Mouse (Mus musculus): ENCODE results near the gene Syngr1. TPM values are rescaled to one million over a fixed set of nuclear protein-coding genes. Genes with fewer than 3 reads are reported as not detected.

The Syngr1 gene
- polyA plus RNA-seq, 1 experiment from 2014 or later, result 11.2 TPM

- H3K36me3 ChIP-seq, result peaks cover 53% of the 10 kb centered on the region
- H3K27me3 ChIP-seq, result no peaks in the 10 kb centered on the region
- peak overlapping the region; percentile 91 for H3K27ac ChIP-seq
- H3K9ac ChIP-seq, result peak overlapping the region; percentile 79
- H3K9me3 ChIP-seq (replicated peaks), result no peaks in the 10 kb centered on the region
- peak overlapping the region; percentile 81 for H3K4me2 ChIP-seq
- H3K4me3 ChIP-seq (replicated peaks), result peak overlapping the region; percentile 68
- WGBS, result 8% methylated on average over 11 of the region's 11 CpGs
- peaks cover 34% of the 10 kb centered on the region for H3K4me1 ChIP-seq
- ATAC-seq (replicated peaks; ENCODE audit: low FRiP score), result no peak
These were observed 9.2 kb upstream of the Syngr1 start for GRCm38 (mm10) chr15:80081801-80082546.

GRCm38 (mm10) chr15:80082661-80083275, 8.4 kb upstream of the Syngr1 start:
- 0 out of 2 replicates have a peak, but pooled peaks have one; percentile 0 for ATAC-seq (replicated peaks; ENCODE audit: low FRiP score)

GRCm38 (mm10) chr15:80083276-80083731, 7.8 kb upstream of the Syngr1 start:
- peak overlapping the region; percentile 68 for H3K4me3 ChIP-seq (replicated peaks)
- WGBS, result under 1% methylated on average over 30 of the region's 30 CpGs

More at GRCm38 (mm10) chr15:80082661-80083275, 8.4 kb upstream of the Syngr1 start:
- H3K9ac ChIP-seq, result peak overlapping the region; percentile 79
- H3K27ac ChIP-seq, result peak overlapping the region; percentile 91
- H3K4me3 ChIP-seq (replicated peaks), result peak overlapping the region; percentile 68
- peak overlapping the region; percentile 81 for H3K4me2 ChIP-seq
- WGBS, result under 1% methylated on average over 21 of the region's 21 CpGs
- H3K9me3 ChIP-seq (replicated peaks), result no peaks in the 10 kb centered on the region
- peaks cover 34% of the 10 kb centered on the region for H3K4me1 ChIP-seq
- peaks cover 45% of the 10 kb centered on the region for H3K36me3 ChIP-seq
- H3K27me3 ChIP-seq, result no peaks in the 10 kb centered on the region

GRCm38 (mm10) chr15:80083740-80084139, 7.4 kb upstream of the Syngr1 start:
- WGBS, result 2% methylated on average over 12 of the region's 12 CpGs
- Histone ChIP-seq H3K4me3 (replicated peaks) (peak overlapping the region; percentile 68), H3K9ac (peak overlapping the region; percentile 45), H3K4me1 (peaks cover 34% of the 10 kb centered on the region), H3K27me3 (no peaks in the 10 kb centered on the region), H3K27ac (peak overlapping the region; percentile 96), H3K36me3 (peaks cover 35% of the 10 kb centered on the region), H3K4me2 (peak overlapping the region; percentile 81), H3K9me3 (replicated peaks) (no peaks in the 10 kb centered on the region)
- ATAC-seq (replicated peaks; ENCODE audit: low FRiP score), result no peak; the same call in none of the 2 replicates

More at GRCm38 (mm10) chr15:80083276-80083731, 7.8 kb upstream of the Syngr1 start:
- Histone ChIP-seq H3K36me3 (peaks cover 40% of the 10 kb centered on the region), H3K4me1 (peaks cover 34% of the 10 kb centered on the region), H3K9ac (peak overlapping the region; percentile 79), H3K9me3 (replicated peaks) (no peaks in the 10 kb centered on the region), H3K27ac (peak overlapping the region; percentile 96), H3K4me2 (peak overlapping the region; percentile 81), H3K27me3 (no peaks in the 10 kb centered on the region)
- ATAC-seq (replicated peaks; ENCODE audit: low FRiP score), result peak; percentile 96

- ATAC-seq (replicated peaks; ENCODE audit: low FRiP score), result no peak
- Histone ChIP-seq H3K27ac (no peak overlapping the region), H3K4me2 (no peak overlapping the region), H3K36me3 (no peaks in the 10 kb centered on the region; the same call in 1 of the 2 replicates), H3K9ac (no peak overlapping the region), H3K4me3 (replicated peaks) (no peak overlapping the region), H3K4me1 (peaks cover 17% of the 10 kb centered on the region), H3K9me3 (replicated peaks) (no peaks in the 10 kb centered on the region), H3K27me3 (peaks cover 32% of the 10 kb centered on the region)
- 81% methylated on average over 9 of the region's 9 CpGs for WGBS
These were observed 3.6 kb upstream of the Syngr1 start for GRCm38 (mm10) chr15:80087406-80088012.

- ATAC-seq (replicated peaks; ENCODE audit: low FRiP score), result no peak
- H3K9me3 ChIP-seq (replicated peaks), result no peaks in the 10 kb centered on the region
- peaks cover 18% of the 10 kb centered on the region for H3K4me1 ChIP-seq
- no peaks in the 10 kb centered on the region for H3K36me3 ChIP-seq
- 27% methylated on average over 4 of the region's 4 CpGs for WGBS
- H3K27me3 ChIP-seq, result peaks cover 43% of the 10 kb centered on the region
- no peak overlapping the region for H3K27ac ChIP-seq
- no peak overlapping the region for H3K4me3 ChIP-seq (replicated peaks)
- no peak overlapping the region for H3K4me2 ChIP-seq
- no peak overlapping the region for H3K9ac ChIP-seq
These were observed 2.5 kb upstream of the Syngr1 start for GRCm38 (mm10) chr15:80088637-80089036.

GRCm38 (mm10) chr15:80090155-80090554, 979 bp upstream of the Syngr1 start:
- no peak overlapping the region for H3K4me2 ChIP-seq
- no peak for ATAC-seq (replicated peaks; ENCODE audit: low FRiP score)
- H3K36me3 ChIP-seq, result no peaks in the 10 kb centered on the region
- H3K4me3 ChIP-seq (replicated peaks), result no peak overlapping the region
- WGBS, result 74% methylated on average over 11 of the region's 11 CpGs
- no peak overlapping the region for H3K9ac ChIP-seq
- no peaks in the 10 kb centered on the region for H3K9me3 ChIP-seq (replicated peaks)
- no peak overlapping the region for H3K27ac ChIP-seq
- peaks cover 52% of the 10 kb centered on the region for H3K27me3 ChIP-seq
- H3K4me1 ChIP-seq, result peaks cover 18% of the 10 kb centered on the region

- H3K27ac ChIP-seq, result no peak overlapping the region
- ATAC-seq (replicated peaks; ENCODE audit: low FRiP score), result no peak
These were observed 403 bp upstream of the Syngr1 start for GRCm38 (mm10) chr15:80090741-80091120.

GRCm38 (mm10) chr15:80092041-80092441, 907 bp downstream of the Syngr1 start:
- 19% methylated on average over 7 of the region's 7 CpGs for WGBS
- Histone ChIP-seq H3K4me2 (peak overlapping the region; percentile 93), H3K4me3 (replicated peaks) (peak overlapping the region; percentile 64), H3K27ac (no peak overlapping the region), H3K36me3 (no peaks in the 10 kb centered on the region), H3K27me3 (peaks cover 64% of the 10 kb centered on the region), H3K4me1 (peaks cover 29% of the 10 kb centered on the region), H3K9ac (0 out of 2 replicates have a peak overlapping the region, but pooled peaks have one; percentile 56), H3K9me3 (replicated peaks) (no peaks in the 10 kb centered on the region)
- no peak for ATAC-seq (replicated peaks; ENCODE audit: low FRiP score)

More at GRCm38 (mm10) chr15:80090741-80091120, 403 bp upstream of the Syngr1 start:
- 1% methylated on average over 17 of the region's 17 CpGs for WGBS
- peak overlapping the region; percentile 56 for H3K9ac ChIP-seq
- H3K4me1 ChIP-seq, result peaks cover 18% of the 10 kb centered on the region
- H3K36me3 ChIP-seq, result no peaks in the 10 kb centered on the region
- H3K9me3 ChIP-seq (replicated peaks), result no peaks in the 10 kb centered on the region
- H3K27me3 ChIP-seq, result peaks cover 55% of the 10 kb centered on the region
- H3K4me3 ChIP-seq (replicated peaks), result peak overlapping the region; percentile 64
- H3K4me2 ChIP-seq, result peak overlapping the region; percentile 93

- Histone ChIP-seq H3K36me3 (no peaks in the 10 kb centered on the region), H3K4me3 (replicated peaks) (no peak overlapping the region), H3K27ac (no peak overlapping the region), H3K9me3 (replicated peaks) (no peaks in the 10 kb centered on the region), H3K4me2 (peak overlapping the region; percentile 93), H3K27me3 (peaks cover 68% of the 10 kb centered on the region), H3K4me1 (peaks cover 34% of the 10 kb centered on the region), H3K9ac (no peak overlapping the region)
- no peak for ATAC-seq (replicated peaks; ENCODE audit: low FRiP score)
- 11% methylated on average over 8 of the region's 8 CpGs for WGBS
These were observed 1.5 kb downstream of the Syngr1 start for GRCm38 (mm10) chr15:80092599-80092998.

GRCm38 (mm10) chr15:80094201-80094600, 3.1 kb downstream of the Syngr1 start:
- 89% methylated on average over 13 of the region's 13 CpGs for WGBS
- Histone ChIP-seq H3K4me1 (peaks cover 44% of the 10 kb centered on the region), H3K9ac (no peak overlapping the region), H3K27ac (no peak overlapping the region), H3K4me2 (no peak overlapping the region), H3K4me3 (replicated peaks) (no peak overlapping the region), H3K9me3 (replicated peaks) (no peaks in the 10 kb centered on the region), H3K36me3 (no peaks in the 10 kb centered on the region), H3K27me3 (peaks cover 82% of the 10 kb centered on the region)
- no peak for ATAC-seq (replicated peaks; ENCODE audit: low FRiP score)

- Histone ChIP-seq H3K4me2 (no peak overlapping the region), H3K27me3 (peaks cover 78% of the 10 kb centered on the region), H3K9me3 (replicated peaks) (no peaks in the 10 kb centered on the region), H3K36me3 (no peaks in the 10 kb centered on the region), H3K4me3 (replicated peaks) (no peak overlapping the region), H3K4me1 (peaks cover 44% of the 10 kb centered on the region), H3K9ac (no peak overlapping the region), H3K27ac (no peak overlapping the region)
- no peak for ATAC-seq (replicated peaks; ENCODE audit: low FRiP score)
- 43% methylated on average over 1 of the region's 1 CpGs for WGBS
These were observed 4.5 kb downstream of the Syngr1 start for GRCm38 (mm10) chr15:80095596-80095995.

All from kidney, embryonic 15.5 days (tissue).